Mouse (Mus musculus) neural tube, embryonic 14.5 days (tissue): ENCODE measurements at regions not wholly inside any gene's neighbourhood (a gene's known extent, or its start where the extent isn't known, plus 50 kb on each side); places are given as distances from the start of the nearest gene placed in this dataset.

Experiments
- ATAC-seq: fragments of 200-750 bp; cut with Nextera tagmentation; 2 replicates; pipeline ENCODE4 v1.8.0; 2017; ENCODE audit warnings: low read depth, mild to moderate bottlenecking, moderate TSS enrichment, moderate library complexity
- H3K27ac ChIP-seq: fragments of 300-500 bp; sonication (generic); 2 replicates; pipeline ENCODE4 v1.5.1; 2014; ENCODE audit warnings: low read depth, mild to moderate bottlenecking, control low read depth, low read length, moderate library complexity, mixed read lengths
- H3K27me3 ChIP-seq: fragments of 300-500 bp; sonication (generic); 2 replicates; pipeline ENCODE4 v1.6.1; 2014; ENCODE audit warnings: low read length; ENCODE audit not compliant: control insufficient read depth, insufficient read depth
- H3K36me3 ChIP-seq: fragments of 300-500 bp; sonication (generic); 2 replicates; pipeline ENCODE4 v1.6.1; 2014; ENCODE audit warnings: low read length, mixed read lengths; ENCODE audit not compliant: control insufficient read depth, insufficient read depth
- H3K4me1 ChIP-seq: fragments of 300-500 bp; sonication (generic); 2 replicates; pipeline ENCODE4 v1.6.1; 2014; ENCODE audit warnings: low read length; ENCODE audit not compliant: control insufficient read depth, insufficient read depth
- H3K4me2 ChIP-seq: fragments of 300-500 bp; sonication (generic); 2 replicates; pipeline ENCODE4 v1.6.1; 2014; ENCODE audit warnings: mild to moderate bottlenecking, low read depth, low read length, control low read depth
- H3K4me3 ChIP-seq: fragments of 300-500 bp; sonication (generic); 2 replicates; pipeline ENCODE4 v1.5.1; 2014; ENCODE audit warnings: low read depth, low read length, control low read depth, mixed read lengths
- H3K9ac ChIP-seq: fragments of 300-500 bp; sonication (generic); replicated peaks from 2 replicates; pipeline ENCODE4 v1.6.1; 2014; ENCODE audit warnings: low read depth, mild to moderate bottlenecking, control low read depth, low read length, mixed read lengths
- H3K9me3 ChIP-seq: fragments of 300-500 bp; sonication (generic); 2 replicates; pipeline ENCODE4 v1.6.1; 2016; ENCODE audit warnings: low read length; ENCODE audit not compliant: control insufficient read depth
- WGBS: fragments of 180-500 bp; shearing (Covaris S2); extraction: QIAGEN DNeasy Blood & Tissue Kit; methylation state at CpG from one replicate; pipeline ENCODE4 v1.1.7; 2014; 5-methylcytosine and 5-hydroxymethylcytosine counted together

- Histone ChIP-seq H3K4me2 (no peak overlapping the region), H3K9ac (no peak overlapping the region), H3K27me3 (no peaks in the 10 kb centered on the region), H3K4me1 (no peaks in the 10 kb centered on the region), H3K27ac (no peak overlapping the region), H3K9me3 (no peaks in the 10 kb centered on the region), H3K36me3 (no peaks in the 10 kb centered on the region), H3K4me3 (no peak overlapping the region)
- no peak for ATAC-seq
- 69% methylated on average over 1 of the region's 1 CpGs for WGBS
These were observed 74.0 kb downstream of the Adamts15 start for GRCm38 (mm10) chr9:30848249-30848648.

- WGBS: 63% methylated on average over 10 of the region's 10 CpGs
- no peak overlapping the region for H3K27ac ChIP-seq
- H3K36me3 ChIP-seq: no peaks in the 10 kb centered on the region
- H3K9ac ChIP-seq: no peak overlapping the region
- H3K4me1 ChIP-seq: no peaks in the 10 kb centered on the region
- no peaks in the 10 kb centered on the region for H3K9me3 ChIP-seq
- no peak overlapping the region for H3K4me2 ChIP-seq
- no peak overlapping the region for H3K4me3 ChIP-seq
- ATAC-seq: no peak
- no peaks in the 10 kb centered on the region for H3K27me3 ChIP-seq
These were observed 76.5 kb downstream of the Adamts15 start for GRCm38 (mm10) chr9:30845609-30846290.

GRCm38 (mm10) chr9:30844079-30844563 is 78.1 kb downstream of the Adamts15 start:
- Histone ChIP-seq H3K4me1 (no peaks in the 10 kb centered on the region), H3K4me3 (no peak overlapping the region), H3K9me3 (no peaks in the 10 kb centered on the region), H3K27me3 (no peaks in the 10 kb centered on the region), H3K36me3 (no peaks in the 10 kb centered on the region), H3K27ac (no peak overlapping the region), H3K9ac (no peak overlapping the region), H3K4me2 (no peak overlapping the region)
- no peak for ATAC-seq
- WGBS: 81% methylated on average over 8 of the region's 8 CpGs

GRCm38 (mm10) chr9:30834908-30835307 is 87.3 kb downstream of the Adamts15 start:
- Histone ChIP-seq H3K4me3 (no peak overlapping the region), H3K4me2 (no peak overlapping the region), H3K27me3 (no peaks in the 10 kb centered on the region), H3K9me3 (no peaks in the 10 kb centered on the region), H3K9ac (no peak overlapping the region), H3K36me3 (no peaks in the 10 kb centered on the region), H3K27ac (no peak overlapping the region), H3K4me1 (no peaks in the 10 kb centered on the region)
- no peak for ATAC-seq
- WGBS: 42% methylated on average over 4 of the region's 4 CpGs

- 74% methylated on average over 10 of the region's 10 CpGs for WGBS
- Histone ChIP-seq H3K9ac (no peak overlapping the region), H3K27ac (no peak overlapping the region), H3K4me2 (no peak overlapping the region), H3K27me3 (no peaks in the 10 kb centered on the region), H3K36me3 (no peaks in the 10 kb centered on the region), H3K9me3 (no peaks in the 10 kb centered on the region), H3K4me3 (no peak overlapping the region), H3K4me1 (no peaks in the 10 kb centered on the region)
- no peak for ATAC-seq
These were observed 87.7 kb downstream of the Adamts15 start for GRCm38 (mm10) chr9:30834565-30834905.

GRCm38 (mm10) chr9:30833836-30834564 is 88.3 kb downstream of the Adamts15 start:
- H3K27ac ChIP-seq: no peak overlapping the region
- no peaks in the 10 kb centered on the region for H3K4me1 ChIP-seq
- WGBS: 76% methylated on average over 15 of the region's 15 CpGs
- no peaks in the 10 kb centered on the region for H3K9me3 ChIP-seq
- H3K4me2 ChIP-seq: no peak overlapping the region
- no peaks in the 10 kb centered on the region for H3K36me3 ChIP-seq
- no peak for ATAC-seq
- H3K27me3 ChIP-seq: no peaks in the 10 kb centered on the region
- no peak overlapping the region for H3K4me3 ChIP-seq
- no peak overlapping the region for H3K9ac ChIP-seq

GRCm38 (mm10) chr9:30829158-30829870 is 92.9 kb downstream of the Adamts15 start:
- H3K36me3 ChIP-seq: no peaks in the 10 kb centered on the region
- WGBS: 95% methylated on average over 3 of the region's 3 CpGs
- no peak overlapping the region for H3K4me3 ChIP-seq

GRCm38 (mm10) chr9:30827780-30828179 is 94.5 kb downstream of the Adamts15 start:
- WGBS: 84% methylated on average over 1 of the region's 1 CpGs
- Histone ChIP-seq H3K4me1 (no peaks in the 10 kb centered on the region), H3K4me3 (no peak overlapping the region), H3K4me2 (no peak overlapping the region), H3K36me3 (no peaks in the 10 kb centered on the region), H3K9me3 (no peaks in the 10 kb centered on the region), H3K27ac (no peak overlapping the region), H3K9ac (no peak overlapping the region), H3K27me3 (no peaks in the 10 kb centered on the region)
- no peak for ATAC-seq

More at GRCm38 (mm10) chr9:30829158-30829870, 92.9 kb downstream of the Adamts15 start:
- ATAC-seq: no peak
- Histone ChIP-seq H3K27ac (no peak overlapping the region), H3K9ac (no peak overlapping the region), H3K9me3 (no peaks in the 10 kb centered on the region), H3K27me3 (no peaks in the 10 kb centered on the region), H3K4me2 (no peak overlapping the region), H3K4me1 (no peaks in the 10 kb centered on the region)
